Mouse (Mus musculus) heart, adult 2 months (tissue): ENCODE results near the gene Extl2.

Experiments used
- CTCF ChIP-seq: fragments of 200-600 bp; IDR thresholded peaks from 2 replicates; pipeline ENCODE4 v1.8.1; 2022; ENCODE audit warnings: antibody characterized with exemption, mild to moderate bottlenecking, moderate library complexity
- POLR2A ChIP-seq: fragments of 200-500 bp; IDR thresholded peaks from 2 replicates; pipeline ENCODE4 v1.6.1; 2011; ENCODE audit warnings: mild to moderate bottlenecking, low read depth, low read length, control low read depth; ENCODE audit not compliant: insufficient read depth

GRCm38 (mm10) chr3:115962028-115962415 is 45.2 kb upstream of the Extl2 start:
- no peak for TF ChIP-seq CTCF
- TF ChIP-seq POLR2A: no peak
